Mouse (Mus musculus) right cerebral cortex, postnatal 36 days (tissue): ENCODE results near the gene Pla2g5.
"Not testable (repeated sequence)": the region's sequence is repeated elsewhere in the genome, so short reads cannot be mapped to it uniquely, and the experiment has no call there.

Experiments used
- DNase-seq, 2 experiments: peaks; one replicate each; pipeline ENCODE4 v3.0.0; 2022; ENCODE audit warnings: low spot score in 2 of 2, mixed read lengths in 1 of 2

Gene Pla2g5

GRCm38 (mm10) chr4:138858446-138858845 lies 4.8 kb downstream of the Pla2g5 start:
- peak; percentile 54 for DNase-seq

GRCm38 (mm10) chr4:138857576-138857975 lies 5.7 kb downstream of the Pla2g5 start:
- no peak for DNase-seq

GRCm38 (mm10) chr4:138856491-138856890 lies 6.8 kb downstream of the Pla2g5 start:
- peak in 1 of 2 experiments; percentile 53 for DNase-seq

GRCm38 (mm10) chr4:138855092-138855632 lies 8.1 kb downstream of the Pla2g5 start:
- DNase-seq, result no peak

GRCm38 (mm10) chr4:138852961-138853360 lies 10.3 kb downstream of the Pla2g5 start:
- no peak for DNase-seq

- DNase-seq, result peak; percentile 63 to 70
Measured at GRCm38 (mm10) chr4:138851463-138851862, 11.8 kb downstream of the Pla2g5 start.

- DNase-seq, result peak; percentile 85 to 92
Measured at GRCm38 (mm10) chr4:138841386-138841785, 21.9 kb downstream of the Pla2g5 start.

- DNase-seq, result no peak
Measured at GRCm38 (mm10) chr4:138840726-138841125, 22.6 kb downstream of the Pla2g5 start.

- DNase-seq, result no peak
Measured at GRCm38 (mm10) chr4:138839806-138840205, 23.5 kb downstream of the Pla2g5 start.

- DNase-seq, result no peak
Measured at GRCm38 (mm10) chr4:138827147-138827546, 36.1 kb downstream of the Pla2g5 start.

- no peak for DNase-seq
Measured at GRCm38 (mm10) chr4:138825751-138826567, 37.3 kb downstream of the Pla2g5 start.

GRCm38 (mm10) chr4:138824660-138825059 lies 38.6 kb downstream of the Pla2g5 start:
- no peak for DNase-seq

- DNase-seq, result not testable (repeated sequence)
Measured at GRCm38 (mm10) chr4:138824161-138824560, 39.1 kb downstream of the Pla2g5 start.

- DNase-seq, result no peak
Measured at GRCm38 (mm10) chr4:138821036-138821435, 42.2 kb downstream of the Pla2g5 start.

GRCm38 (mm10) chr4:138819101-138819500 lies 44.2 kb downstream of the Pla2g5 start:
- DNase-seq, result no peak

- DNase-seq, result no peak
Measured at GRCm38 (mm10) chr4:138817736-138818135, 45.5 kb downstream of the Pla2g5 start.

- no peak for DNase-seq
Measured at GRCm38 (mm10) chr4:138816166-138816565, 47.1 kb downstream of the Pla2g5 start.

GRCm38 (mm10) chr4:138806920-138807541 lies 56.3 kb downstream of the Pla2g5 start:
- no peak for DNase-seq

GRCm38 (mm10) chr4:138806160-138806559 lies 57.1 kb downstream of the Pla2g5 start:
- DNase-seq, result no peak

GRCm38 (mm10) chr4:138805248-138805647 lies 58.0 kb downstream of the Pla2g5 start:
- no peak for DNase-seq

GRCm38 (mm10) chr4:138802917-138803316 lies 60.4 kb downstream of the Pla2g5 start:
- no peak for DNase-seq

- DNase-seq, result peak; percentile 40 to 77
Measured at GRCm38 (mm10) chr4:138801631-138802030, 61.7 kb downstream of the Pla2g5 start.
